Mouse (Mus musculus): ENCODE measurements around the gene Pitpna.

GRCm38 (mm10) chr11:75662131-75662530 lies 74.2 kb downstream of the Pitpna start:
- TF ChIP-seq CTCF (IDR thresholded peaks at IDR 0.05; ENCODE audit: low read depth) = no peak
- no peak for TF ChIP-seq EP300 (IDR thresholded peaks at IDR 0.05; ENCODE audit: low read depth)

Measured in liver, postnatal 0 days (tissue).